Mouse (Mus musculus) testis, postnatal 10 days (tissue): ENCODE results near the gene Nfic.

Experiments used
- DNase-seq: peaks from one replicate; pipeline ENCODE4 v3.0.0; 2021; ENCODE audit warnings: low spot score

The Nfic gene

DNA sequence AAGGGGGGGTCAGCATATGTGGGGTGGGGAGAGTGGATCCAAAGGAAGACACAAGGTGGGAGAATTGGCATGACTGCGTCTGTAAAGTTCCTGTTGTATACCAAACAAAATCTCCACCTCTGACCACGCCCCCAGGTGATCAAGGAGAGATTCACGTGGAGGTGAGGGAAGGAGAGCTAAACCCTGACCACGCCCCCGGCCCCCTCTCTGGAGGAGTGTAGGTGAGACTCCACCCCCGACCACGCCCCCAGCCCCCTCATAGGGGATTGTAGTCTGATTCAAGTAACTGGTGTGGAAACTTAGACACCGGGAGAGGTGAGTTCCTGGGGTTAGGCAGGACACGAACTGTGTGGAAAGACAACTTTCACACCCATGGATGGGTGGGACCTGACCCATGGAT is 51.4 kb downstream of the Nfic start:
- DNase-seq = peak; percentile 81

DNA sequence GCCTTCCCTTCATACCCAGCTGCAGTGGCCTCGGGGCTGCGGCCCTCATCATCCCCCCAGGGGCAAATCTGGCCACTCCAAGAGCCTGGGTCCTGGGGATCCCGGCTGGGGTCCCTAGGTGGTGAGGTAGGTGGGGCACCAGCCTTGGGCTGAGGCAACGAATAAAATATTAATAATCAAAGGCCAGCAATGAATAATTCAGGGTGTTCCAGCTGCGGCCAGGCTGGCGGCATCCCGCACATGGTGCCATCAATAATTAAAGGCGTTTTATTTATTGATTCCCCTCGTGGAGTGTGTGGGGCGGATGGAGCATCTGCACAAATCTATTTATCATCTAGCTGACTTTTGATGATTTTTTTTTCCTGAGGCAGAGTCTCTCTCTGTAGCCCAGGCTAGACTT is 51.9 kb downstream of the Nfic start:
- DNase-seq = no peak

DNA sequence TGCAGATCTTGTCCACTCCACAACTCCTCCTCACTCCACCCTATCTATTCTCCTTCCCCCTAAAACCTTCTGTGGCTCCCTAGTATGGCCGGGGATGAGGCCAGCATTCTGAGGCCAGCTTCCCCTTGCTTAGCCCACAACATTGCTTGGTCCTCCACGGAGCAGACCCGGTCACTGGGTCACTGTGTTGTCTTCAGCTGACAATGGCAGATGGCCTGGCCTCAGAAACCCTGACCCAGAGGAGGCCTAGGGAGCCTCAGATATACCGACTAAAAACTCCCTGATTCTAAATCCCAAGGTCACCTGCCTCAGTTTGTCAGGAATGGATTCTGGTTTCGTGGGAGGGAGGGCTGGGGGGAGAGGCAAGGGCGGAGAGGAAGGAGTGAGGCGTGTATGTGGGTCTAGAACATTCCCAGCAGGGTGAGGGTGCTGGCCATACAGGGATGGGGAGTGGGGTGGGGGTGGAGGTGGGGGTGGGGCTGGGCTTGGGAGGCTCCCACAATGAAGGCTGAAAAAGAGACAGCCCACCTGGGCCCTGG is 53.1 kb downstream of the Nfic start:
- no peak for DNase-seq

DNA sequence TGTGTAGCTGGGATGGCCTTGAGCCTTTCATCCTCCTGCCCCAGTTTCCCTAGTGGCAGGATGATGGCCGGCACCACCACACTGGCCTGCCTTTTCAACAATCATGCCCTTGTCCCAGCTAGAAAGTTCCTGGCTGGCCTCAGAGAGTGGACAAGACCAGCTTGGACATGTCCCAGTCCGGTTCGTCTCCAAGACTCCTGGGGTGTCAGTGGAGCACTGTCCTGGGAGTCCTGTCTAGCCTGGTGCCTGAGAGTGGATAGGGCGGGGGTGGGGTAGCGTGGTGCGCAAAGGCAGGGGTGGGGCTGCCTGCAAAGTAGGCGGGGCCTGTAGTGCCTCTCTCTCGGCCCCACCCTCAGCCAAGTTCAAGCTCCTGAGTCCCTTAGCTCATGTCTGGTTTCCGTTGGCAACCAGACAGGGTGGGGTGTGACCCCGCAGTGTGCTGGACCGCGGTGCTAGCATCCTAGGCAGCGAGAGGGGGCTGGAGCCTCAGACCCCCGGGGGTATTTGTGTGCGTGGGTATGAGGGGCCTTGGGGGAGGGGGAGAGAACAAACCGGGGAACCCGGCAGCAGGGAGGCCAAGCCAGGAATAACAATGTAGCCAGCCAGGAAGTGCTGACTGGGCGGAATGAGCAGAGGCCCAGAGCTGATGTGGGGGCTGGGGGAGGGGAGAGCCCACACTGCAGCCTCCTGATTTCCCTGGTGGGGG is 53.8 kb downstream of the Nfic start:
- peak; percentile 86 for DNase-seq

DNA sequence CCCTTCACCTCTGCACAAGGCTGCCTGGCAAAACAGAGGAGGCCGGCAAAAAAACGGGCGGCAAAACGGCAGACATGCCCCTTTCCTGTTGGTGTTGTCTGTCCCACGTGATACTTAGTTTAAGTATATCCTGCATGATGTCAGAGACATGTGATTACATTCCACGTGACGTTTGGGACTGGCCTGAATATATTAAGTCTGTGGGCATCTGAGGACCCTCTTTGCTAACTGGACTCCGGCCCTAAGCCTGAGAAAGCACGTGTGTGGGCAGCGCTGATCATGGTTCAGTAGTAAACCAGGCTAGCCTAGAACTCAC is 54.3 kb downstream of the Nfic start:
- DNase-seq = no peak

DNA sequence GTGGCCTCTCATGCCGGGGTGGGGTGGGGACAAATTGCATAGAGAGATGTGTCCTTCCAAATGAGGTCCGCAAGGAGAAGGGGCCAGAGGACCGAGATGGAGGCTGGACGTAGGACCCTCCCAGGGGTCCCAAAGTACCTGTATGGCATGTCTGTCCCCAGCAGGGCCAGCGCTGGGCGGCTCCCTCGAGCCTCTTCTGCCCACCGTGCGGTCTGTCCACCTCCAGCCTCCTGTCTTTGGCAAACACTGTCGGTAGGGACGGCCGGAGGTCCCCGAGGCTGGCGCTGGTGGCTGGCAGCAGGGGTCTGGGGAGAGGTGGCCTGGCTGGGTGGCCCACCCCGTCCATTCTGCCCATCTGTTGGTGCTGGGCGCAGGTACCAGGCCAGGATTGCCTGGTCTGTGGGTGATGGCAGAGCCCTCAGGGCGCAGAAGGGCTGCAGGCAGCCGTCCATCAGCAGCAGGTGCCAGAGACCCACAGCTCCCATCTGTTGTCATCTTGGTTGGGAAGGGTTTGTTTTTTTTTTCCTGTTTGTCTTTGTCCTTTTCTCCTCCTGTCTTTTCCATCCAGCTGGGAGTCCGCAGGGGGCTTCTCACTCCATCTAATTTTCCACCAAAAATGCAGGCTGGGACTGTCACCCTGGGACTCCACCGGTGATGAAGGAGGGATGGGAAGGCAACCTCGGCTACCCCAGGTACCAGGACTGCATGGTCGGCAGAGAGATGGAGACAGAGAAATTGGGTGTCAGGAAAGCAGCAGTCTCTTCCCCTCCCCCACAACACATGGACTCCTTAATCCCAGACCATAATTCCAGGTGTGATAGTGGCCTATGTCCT is 54.8 kb downstream of the Nfic start:
- no peak for DNase-seq

DNA sequence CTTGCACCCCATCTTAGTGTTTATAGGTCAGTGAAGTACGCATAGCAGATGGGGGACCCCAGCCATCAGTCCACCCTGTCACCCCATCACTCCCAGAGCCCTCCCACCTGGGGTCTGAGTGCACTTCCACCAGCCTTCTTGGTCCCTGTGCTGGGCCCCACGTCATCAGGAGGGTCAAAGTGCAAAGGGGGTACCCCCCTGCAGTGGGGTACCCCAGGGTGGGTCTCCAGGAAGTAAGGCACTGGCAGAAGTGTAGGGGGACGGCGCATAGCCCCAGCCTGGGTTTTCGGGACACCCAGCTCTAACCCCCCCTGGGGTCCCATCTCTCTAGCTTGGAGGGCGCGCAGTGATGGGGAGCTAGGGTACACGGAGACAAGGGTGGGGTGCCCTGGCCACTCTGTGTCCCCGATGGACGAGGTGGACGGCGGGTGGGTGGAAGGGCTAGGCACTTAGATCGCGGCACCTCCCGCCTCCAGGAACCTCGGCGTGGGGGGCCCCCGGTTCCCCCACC is 55.6 kb downstream of the Nfic start:
- DNase-seq = no peak

DNA sequence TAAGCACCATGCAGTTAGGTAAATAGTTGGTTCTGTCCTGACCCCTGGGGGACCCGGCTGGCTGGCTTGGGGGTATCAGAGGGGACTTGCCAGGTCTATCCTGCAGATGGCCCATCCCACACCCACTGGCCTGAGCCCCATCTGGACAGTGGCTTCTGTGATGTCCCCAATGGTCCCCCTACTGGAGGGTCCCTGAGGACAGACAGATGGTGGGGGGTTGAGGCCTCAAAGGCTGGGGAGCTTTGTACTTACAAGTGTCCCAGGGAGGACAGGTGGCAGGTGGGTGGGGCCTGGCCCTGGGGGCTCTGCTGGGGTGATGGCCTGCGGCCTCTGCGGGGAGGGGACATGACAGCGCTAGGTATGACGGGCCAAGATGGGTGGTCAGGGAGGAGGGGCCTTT is 56.1 kb downstream of the Nfic start:
- DNase-seq = no peak

DNA sequence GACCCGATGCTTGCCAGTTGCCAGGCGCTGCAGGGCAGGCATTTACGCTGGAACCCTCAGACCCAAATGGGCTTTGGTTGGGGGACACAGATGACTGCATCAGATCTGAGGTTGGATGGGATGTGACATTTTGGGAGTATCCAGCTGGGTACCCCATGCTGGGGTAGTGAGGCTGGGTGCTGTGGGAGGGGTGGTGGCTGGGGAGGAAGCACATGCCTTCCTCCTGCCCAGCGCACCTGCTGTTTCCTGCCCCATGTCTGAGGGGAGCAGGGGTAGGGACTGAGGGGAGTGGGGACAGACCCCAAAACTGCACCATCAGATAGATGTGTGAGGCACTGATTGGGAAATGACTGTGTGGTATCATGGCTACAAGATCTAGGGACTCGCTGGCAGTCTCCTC is 58.7 kb downstream of the Nfic start:
- no peak for DNase-seq

DNA sequence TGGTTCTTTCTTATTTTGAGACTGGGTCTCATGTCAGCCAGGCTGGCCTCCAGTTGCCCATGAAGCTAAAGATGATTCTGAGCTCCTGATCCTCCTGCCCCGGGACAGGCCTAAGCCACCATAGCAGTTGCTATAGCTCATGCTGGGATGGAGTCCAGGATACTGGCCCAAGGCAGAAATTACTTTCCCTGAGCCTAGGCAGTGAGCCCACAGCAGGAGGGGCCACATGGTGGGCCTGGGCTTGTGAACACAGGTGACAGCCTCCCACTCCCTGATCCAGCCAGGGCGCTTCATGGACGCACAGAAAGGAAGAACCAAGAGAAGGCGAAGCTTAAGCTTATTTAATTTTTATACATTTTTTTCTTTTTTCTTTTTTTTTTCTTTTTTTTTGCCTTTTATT is 59.6 kb downstream of the Nfic start:
- no peak for DNase-seq

DNA sequence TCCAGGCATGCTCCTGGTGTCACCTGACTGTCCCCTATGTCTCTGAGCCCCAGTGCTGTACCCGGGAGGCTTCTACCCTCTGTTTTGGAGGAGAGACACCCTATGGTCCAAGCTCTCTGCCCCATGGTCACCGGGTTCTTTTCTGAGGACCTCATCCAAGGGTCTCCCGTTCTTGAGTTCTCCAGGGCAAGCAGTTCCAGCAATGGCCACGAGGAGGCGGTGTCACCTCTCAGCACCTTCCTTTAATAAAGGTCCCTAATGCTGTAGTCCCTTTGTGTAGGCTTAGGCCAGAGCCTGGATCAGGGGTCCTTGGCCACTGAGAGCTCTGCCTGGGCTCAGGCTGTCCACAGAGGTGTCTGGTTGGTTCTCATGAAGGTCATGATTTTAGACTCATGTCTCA is 60.3 kb downstream of the Nfic start:
- DNase-seq = peak; percentile 88

DNA sequence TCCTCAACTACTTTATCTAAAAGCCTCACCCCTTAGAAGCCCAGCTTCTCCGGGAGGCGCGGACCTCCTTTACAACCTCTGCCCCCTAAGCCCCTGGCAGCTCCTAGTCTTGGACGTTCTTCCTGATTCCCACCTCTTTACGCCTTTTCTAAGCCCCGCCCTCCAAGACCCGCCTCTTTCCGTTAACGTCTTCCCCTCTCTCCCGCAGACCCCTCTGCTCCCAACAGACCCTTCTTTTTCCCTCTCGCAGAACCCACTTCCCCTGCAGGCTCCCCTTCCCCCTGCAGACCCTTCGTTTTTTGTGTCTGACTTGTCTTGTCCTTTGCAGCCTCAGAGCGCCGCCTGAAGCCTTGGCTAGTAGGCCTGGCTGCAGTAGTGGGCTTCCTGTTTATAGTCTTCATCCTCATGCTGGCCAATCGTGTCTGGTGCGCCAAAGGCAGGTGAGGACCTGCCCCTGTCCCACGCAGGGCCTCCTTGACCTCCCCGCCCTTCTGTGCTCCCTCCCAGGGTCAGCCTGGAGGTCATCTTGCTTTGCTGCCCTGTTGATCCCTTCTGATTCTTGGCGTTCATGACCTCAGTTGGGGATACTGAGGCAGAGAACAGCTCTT is 61.9 kb downstream of the Nfic start:
- DNase-seq = no peak

DNA sequence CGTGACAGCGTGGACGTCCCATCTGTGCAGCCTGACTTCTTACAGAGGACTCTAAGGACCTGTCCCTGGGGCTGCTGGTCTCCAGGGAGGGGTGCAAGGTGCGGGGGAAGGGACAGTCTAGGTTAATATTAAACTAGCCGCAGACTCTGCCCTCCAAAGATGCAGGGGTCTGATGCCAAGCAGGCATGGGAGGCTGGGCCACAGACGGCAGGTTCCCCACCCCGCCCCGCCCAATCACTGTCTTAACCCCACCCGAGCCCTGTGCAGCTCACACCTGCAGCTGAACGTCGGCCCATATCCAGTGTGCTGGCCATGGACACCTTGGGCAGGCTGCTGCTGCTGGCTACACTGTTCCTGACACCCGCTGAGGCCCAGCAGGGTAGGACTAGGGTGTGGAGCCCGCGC is 62.7 kb downstream of the Nfic start, which contains the start of gene Smim24:
Gene Smim24, plus strand, starts transcription at position 271 of the 405 bp plus-strand sequence.
- DNase-seq = no peak

DNA sequence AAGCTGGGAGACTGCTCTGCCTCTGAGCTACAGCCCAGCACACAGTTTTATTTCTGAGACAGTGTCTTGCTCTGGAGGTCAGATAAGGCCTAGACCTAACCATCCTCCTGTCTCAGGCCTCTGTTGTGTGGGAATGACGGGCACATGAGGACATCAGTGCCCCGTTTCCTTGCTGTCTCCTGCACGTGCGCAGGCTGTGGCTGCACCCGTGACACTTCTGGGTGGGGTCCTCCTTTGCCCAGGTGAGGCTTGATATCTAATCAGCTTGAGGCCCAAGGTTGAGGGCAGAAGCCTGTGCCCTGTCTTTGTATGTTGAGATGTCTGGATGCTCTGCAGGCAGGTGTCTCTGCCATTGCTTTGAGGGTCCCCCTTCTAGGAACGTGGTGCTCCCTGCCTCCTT is 63.2 kb downstream of the Nfic start:
- no peak for DNase-seq

DNA sequence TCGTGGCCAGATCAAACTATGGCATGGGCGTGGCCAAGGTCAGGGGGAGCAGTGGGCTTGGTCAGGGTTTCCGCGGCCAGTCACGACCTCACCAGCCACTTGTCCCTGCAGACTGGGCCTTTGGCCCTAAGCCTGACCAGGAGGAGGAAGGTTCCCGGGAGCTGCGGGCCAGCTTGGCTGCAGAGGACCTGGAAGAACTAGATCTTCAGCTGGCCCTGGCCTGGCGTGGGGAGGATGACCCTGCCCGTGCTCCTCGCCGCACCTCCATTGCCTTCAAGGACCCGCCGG is 64.8 kb downstream of the Nfic start:
- DNase-seq = no peak

DNA sequence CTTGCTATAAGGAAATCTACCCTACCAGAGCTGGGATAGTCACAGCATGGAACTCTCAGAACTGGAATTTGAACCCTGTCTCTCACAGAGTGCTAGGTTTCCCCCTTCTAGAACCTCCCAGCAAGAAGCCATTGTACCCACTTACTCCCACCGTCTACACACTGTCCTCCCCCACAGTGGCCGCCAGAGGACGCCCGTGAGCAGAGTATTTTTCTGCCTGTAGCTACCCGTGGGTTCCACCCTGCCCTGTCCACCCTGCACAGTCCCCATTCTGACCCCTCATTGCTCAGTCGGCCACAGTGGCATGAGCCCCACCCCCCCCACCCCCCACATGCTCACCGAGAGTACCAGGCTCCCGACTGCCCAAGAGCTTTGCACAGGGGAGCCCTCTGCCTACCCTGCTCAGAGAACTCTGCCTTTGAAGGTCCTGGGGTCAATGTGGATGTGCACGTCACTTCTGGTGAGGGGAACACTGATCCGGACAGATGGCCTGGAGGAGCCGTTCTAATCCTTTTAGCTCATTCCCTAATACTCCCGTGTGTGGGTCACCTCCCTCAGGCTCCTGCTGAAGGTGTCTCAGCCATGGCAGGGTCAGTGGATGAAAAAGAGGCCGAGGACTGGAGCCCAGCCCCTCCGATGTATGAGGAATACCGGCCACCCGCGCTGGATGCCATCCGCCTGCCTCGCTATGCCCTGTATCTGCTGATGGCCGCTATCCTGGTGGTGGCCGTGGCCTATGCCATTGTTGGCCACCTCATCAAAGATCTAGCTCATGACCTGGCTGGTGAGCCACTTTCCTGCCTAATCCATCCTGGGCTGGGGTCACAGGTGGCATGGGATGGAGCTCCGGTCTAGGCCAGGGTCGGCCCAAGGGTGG is 65.4 kb downstream of the Nfic start:
- peak; percentile 86 for DNase-seq

DNA sequence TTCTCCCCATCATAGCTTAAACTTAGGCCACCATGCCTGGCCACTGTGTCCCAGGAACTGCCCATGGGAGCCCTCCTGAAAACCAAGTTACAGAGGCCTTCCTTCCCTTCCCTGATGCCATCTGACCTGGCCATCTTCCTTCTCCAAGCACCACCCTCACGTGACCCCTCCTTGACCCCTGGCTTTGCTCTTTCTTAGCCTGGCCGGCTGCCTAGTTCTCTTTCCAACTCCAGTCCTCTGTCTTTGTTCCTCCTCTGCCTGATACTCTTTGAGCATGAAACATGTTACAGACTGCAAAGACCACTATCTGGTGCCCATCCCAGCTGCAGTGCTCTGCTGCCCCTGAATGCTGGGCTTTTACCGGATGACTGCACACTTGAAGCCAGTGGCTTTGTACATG is 66.1 kb downstream of the Nfic start:
- DNase-seq = peak; percentile 83

DNA sequence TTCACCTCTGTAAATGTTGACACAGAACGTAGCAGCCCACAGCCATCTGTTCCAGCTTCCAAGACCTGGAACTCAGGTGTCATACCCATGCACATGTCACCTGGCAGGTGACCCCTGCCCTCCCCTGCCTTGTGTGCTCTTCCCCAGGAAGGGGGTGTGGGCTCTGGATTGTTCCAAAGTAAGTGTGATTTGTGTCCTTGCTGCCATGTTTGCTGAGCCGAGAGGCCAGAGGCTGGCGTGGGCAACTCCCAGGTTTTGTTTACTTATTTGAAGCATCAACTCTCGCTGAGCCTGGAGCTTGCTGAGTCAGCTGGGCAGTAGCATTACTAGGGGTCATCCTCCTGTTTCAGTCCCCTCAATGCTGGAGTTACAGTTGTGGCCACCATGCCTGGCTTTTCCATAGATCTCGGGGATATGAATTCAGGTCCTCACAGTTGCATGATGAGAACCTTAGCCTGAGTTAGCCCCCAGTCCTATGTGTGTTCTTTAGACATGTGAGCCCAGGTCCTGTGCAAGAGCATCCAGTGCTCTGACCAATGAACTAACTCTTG is 66.9 kb downstream of the Nfic start, which contains the start of gene Gm48552:
Gene Gm48552, plus strand, starts transcription at position 501 of the 551 bp plus-strand sequence.
- DNase-seq = no peak

DNA sequence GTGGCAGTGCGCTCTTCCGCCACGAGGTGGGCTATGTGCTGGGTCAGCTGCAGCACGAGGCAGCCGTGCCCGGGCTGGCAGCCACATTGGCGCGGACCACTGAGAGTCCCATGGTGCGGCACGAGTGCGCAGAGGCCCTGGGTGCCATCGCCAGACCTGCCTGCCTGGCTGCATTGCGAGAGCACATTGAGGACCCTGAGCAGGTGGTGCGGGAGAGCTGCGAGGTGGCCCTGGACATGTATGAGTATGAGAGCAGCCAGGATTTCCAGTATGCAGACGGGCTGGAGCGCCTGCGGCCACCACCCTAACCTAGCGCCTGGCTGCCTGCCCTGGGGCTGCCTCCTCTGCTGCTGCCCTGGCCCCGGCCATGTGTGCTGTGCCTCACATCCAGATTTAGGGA is 67.7 kb downstream of the Nfic start:
- DNase-seq = no peak

DNA sequence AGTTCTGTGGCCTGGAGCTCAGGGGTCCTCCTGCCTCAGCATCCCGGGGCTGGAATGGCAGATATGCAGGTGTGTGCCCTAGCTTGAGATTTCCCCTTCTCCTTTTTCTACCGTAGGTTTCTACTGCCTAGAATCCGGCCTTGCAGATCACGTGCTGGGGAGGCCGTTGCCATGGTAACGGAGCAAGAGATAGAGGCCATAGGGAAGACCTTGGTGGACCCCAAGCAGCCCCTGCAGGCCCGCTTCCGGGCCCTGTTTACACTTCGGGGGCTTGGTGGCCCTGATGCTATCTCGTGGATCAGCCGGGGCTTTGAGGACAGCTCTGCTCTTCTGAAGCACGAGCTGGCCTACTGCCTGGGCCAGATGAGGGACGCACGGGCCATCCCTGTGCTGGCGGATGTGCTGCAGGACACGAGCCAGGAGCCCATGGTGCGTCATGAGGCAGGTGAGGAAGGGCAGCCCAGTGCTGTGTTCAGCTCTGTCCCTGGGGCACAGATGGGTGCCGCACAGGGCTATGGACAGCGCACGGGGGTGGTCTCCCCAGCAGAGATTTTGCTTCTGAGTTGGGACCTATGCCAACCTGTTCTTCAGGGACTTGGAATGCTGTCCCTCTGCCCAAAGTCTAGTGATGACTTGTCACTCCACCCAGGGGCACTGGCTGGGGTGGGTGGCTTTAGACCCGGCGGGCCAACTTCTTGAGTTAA is 69.7 kb downstream of the Nfic start:
- DNase-seq = no peak

DNA sequence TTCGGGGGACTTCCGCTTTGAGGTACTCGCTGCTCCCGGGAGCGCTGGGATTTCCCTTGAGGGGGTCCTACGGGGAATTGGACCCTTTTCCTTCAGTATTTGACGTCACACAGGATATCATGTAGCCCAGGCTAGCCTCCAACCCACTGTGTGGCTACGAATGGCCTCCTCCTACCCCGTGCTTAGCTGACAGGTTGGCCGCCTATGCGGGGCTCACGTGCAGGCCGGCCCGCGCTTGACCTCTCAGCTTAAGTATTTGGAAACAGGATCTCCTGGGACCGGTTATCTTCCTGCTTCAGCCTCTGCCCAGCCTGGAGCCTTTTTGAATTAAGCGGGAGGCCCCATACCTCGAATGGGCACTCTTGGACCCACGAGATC is 70.8 kb downstream of the Nfic start:
- no peak for DNase-seq
